Mouse (Mus musculus): Measurements from ENCODE around the gene Methig1. TPM values are rescaled to one million over a fixed set of nuclear protein-coding genes. Genes with fewer than 3 reads are reported as not detected.

Gene Methig1
- polyA plus RNA-seq, 1 experiment: not detected

GRCm38 (mm10) chr15:100401811-100402210 lies 48.9 kb downstream of the Methig1 start:
- Histone ChIP-seq H3K27ac (ENCODE audit: insufficient read depth, low read length) (no peak overlapping the region), H3K4me1 (ENCODE audit: control insufficient read depth, insufficient read depth, insufficient read length) (no peaks in the 10 kb centered on the region), H3K27me3 (ENCODE audit: control insufficient read depth, insufficient read depth, low read length) (no peaks in the 10 kb centered on the region), H3K4me3 (ENCODE audit: extremely low read depth, insufficient read depth, insufficient read length) (no peak overlapping the region), H3K36me3 (ENCODE audit: control insufficient read depth, insufficient read depth, low read length) (peaks cover 38% of the 10 kb centered on the region)
- WGBS: 96% methylated on average over 4 of the region's 4 CpGs
- no peak for DNase-seq (ENCODE audit: low read depth in 1 of 2, low spot score in 2 of 2)
- TF ChIP-seq CTCF (IDR thresholded peaks at IDR 0.05; ENCODE audit: extremely low read depth, insufficient read depth, insufficient read length, insufficient replicate concordance) (no peak), POLR2A (IDR thresholded peaks at IDR 0.05; ENCODE audit: low read depth, low read length) (no peak)

- DNase-seq (ENCODE audit: low read depth in 1 of 2, low spot score in 2 of 2): no peak
- 86% methylated on average over 14 of the region's 14 CpGs for WGBS
- TF ChIP-seq CTCF (IDR thresholded peaks at IDR 0.05; ENCODE audit: extremely low read depth, insufficient read depth, insufficient read length, insufficient replicate concordance): no peak
- TF ChIP-seq POLR2A (IDR thresholded peaks at IDR 0.05; ENCODE audit: low read depth, low read length): no peak
- H3K36me3 ChIP-seq (ENCODE audit: control insufficient read depth, insufficient read depth, low read length): peaks cover 37% of the 10 kb centered on the region
- no peak overlapping the region for H3K27ac ChIP-seq (ENCODE audit: insufficient read depth, low read length)
- no peaks in the 10 kb centered on the region for H3K4me1 ChIP-seq (ENCODE audit: control insufficient read depth, insufficient read depth, insufficient read length)
- no peaks in the 10 kb centered on the region for H3K27me3 ChIP-seq (ENCODE audit: control insufficient read depth, insufficient read depth, low read length)
- H3K4me3 ChIP-seq (ENCODE audit: extremely low read depth, insufficient read depth, insufficient read length): no peak overlapping the region
These were observed 49.4 kb downstream of the Methig1 start for GRCm38 (mm10) chr15:100402347-100402746.

GRCm38 (mm10) chr15:100402798-100403197 lies 49.8 kb downstream of the Methig1 start:
- Histone ChIP-seq H3K27ac (ENCODE audit: insufficient read depth, low read length) (no peak overlapping the region), H3K4me3 (ENCODE audit: extremely low read depth, insufficient read depth, insufficient read length) (no peak overlapping the region), H3K36me3 (ENCODE audit: control insufficient read depth, insufficient read depth, low read length) (peaks cover 34% of the 10 kb centered on the region), H3K4me1 (ENCODE audit: control insufficient read depth, insufficient read depth, insufficient read length) (no peaks in the 10 kb centered on the region), H3K27me3 (ENCODE audit: control insufficient read depth, insufficient read depth, low read length) (no peaks in the 10 kb centered on the region)
- TF ChIP-seq POLR2A (IDR thresholded peaks at IDR 0.05; ENCODE audit: low read depth, low read length): no peak
- no peak for TF ChIP-seq CTCF (IDR thresholded peaks at IDR 0.05; ENCODE audit: extremely low read depth, insufficient read depth, insufficient read length, insufficient replicate concordance)
- 88% methylated on average over 4 of the region's 4 CpGs for WGBS
- no peak for DNase-seq (ENCODE audit: low read depth in 1 of 2, low spot score in 2 of 2)

- Histone ChIP-seq H3K36me3 (ENCODE audit: control insufficient read depth, insufficient read depth, low read length) (peaks cover 36% of the 10 kb centered on the region), H3K27me3 (ENCODE audit: control insufficient read depth, insufficient read depth, low read length) (no peaks in the 10 kb centered on the region), H3K4me3 (ENCODE audit: extremely low read depth, insufficient read depth, insufficient read length) (no peak overlapping the region), H3K27ac (ENCODE audit: insufficient read depth, low read length) (no peak overlapping the region), H3K4me1 (ENCODE audit: control insufficient read depth, insufficient read depth, insufficient read length) (no peaks in the 10 kb centered on the region)
- DNase-seq (ENCODE audit: low read depth in 1 of 2, low spot score in 2 of 2): no peak
- TF ChIP-seq POLR2A (IDR thresholded peaks at IDR 0.05; ENCODE audit: low read depth, low read length) (no peak), CTCF (IDR thresholded peaks at IDR 0.05; ENCODE audit: extremely low read depth, insufficient read depth, insufficient read length, insufficient replicate concordance) (no peak)
- 91% methylated on average over 16 of the region's 16 CpGs for WGBS
These were observed 50.5 kb downstream of the Methig1 start for GRCm38 (mm10) chr15:100403318-100404000.

- H3K27me3 ChIP-seq (ENCODE audit: control insufficient read depth, insufficient read depth, low read length): no peaks in the 10 kb centered on the region
- H3K27ac ChIP-seq (ENCODE audit: insufficient read depth, low read length): no peak overlapping the region
- no peak overlapping the region for H3K4me3 ChIP-seq (ENCODE audit: extremely low read depth, insufficient read depth, insufficient read length)
- WGBS: 44% methylated on average over 5 of the region's 5 CpGs
- H3K4me1 ChIP-seq (ENCODE audit: control insufficient read depth, insufficient read depth, insufficient read length): no peaks in the 10 kb centered on the region; the same call in 1 of the 2 replicates
- TF ChIP-seq POLR2A (IDR thresholded peaks at IDR 0.05; ENCODE audit: low read depth, low read length): no peak
- TF ChIP-seq CTCF (IDR thresholded peaks at IDR 0.05; ENCODE audit: extremely low read depth, insufficient read depth, insufficient read length, insufficient replicate concordance): no peak
- DNase-seq (ENCODE audit: low read depth in 1 of 2, low spot score in 2 of 2): no peak
- H3K36me3 ChIP-seq (ENCODE audit: control insufficient read depth, insufficient read depth, low read length): peaks cover 29% of the 10 kb centered on the region
These were observed 53.1 kb downstream of the Methig1 start for GRCm38 (mm10) chr15:100406088-100406487.

- H3K27me3 ChIP-seq (ENCODE audit: control insufficient read depth, insufficient read depth, low read length): no peaks in the 10 kb centered on the region
- no peaks in the 10 kb centered on the region; the same call in 1 of the 2 replicates for H3K4me1 ChIP-seq (ENCODE audit: control insufficient read depth, insufficient read depth, insufficient read length)
- 71% methylated on average over 14 of the region's 14 CpGs for WGBS
- TF ChIP-seq POLR2A (IDR thresholded peaks at IDR 0.05; ENCODE audit: low read depth, low read length): no peak
- TF ChIP-seq CTCF (IDR thresholded peaks at IDR 0.05; ENCODE audit: extremely low read depth, insufficient read depth, insufficient read length, insufficient replicate concordance): no peak
- H3K27ac ChIP-seq (ENCODE audit: insufficient read depth, low read length): no peak overlapping the region
- peaks cover 12% of the 10 kb centered on the region for H3K36me3 ChIP-seq (ENCODE audit: control insufficient read depth, insufficient read depth, low read length)
- H3K4me3 ChIP-seq (ENCODE audit: extremely low read depth, insufficient read depth, insufficient read length): no peak overlapping the region
- no peak for DNase-seq (ENCODE audit: low read depth in 1 of 2, low spot score in 2 of 2)
These were observed 58.1 kb downstream of the Methig1 start for GRCm38 (mm10) chr15:100410918-100411672.

All from spleen, adult 2 months (tissue).